Mouse (Mus musculus): ENCODE measurements around the gene Tnp2.

GRCm38 (mm10) chr16:10834911-10835587 is 46.6 kb upstream of the Tnp2 start, which contains the start of gene Rmi2:
- no peak for TF ChIP-seq TCF3 (IDR thresholded peaks at IDR 0.05; ENCODE audit: insufficient read length, low read depth)
- TF ChIP-seq POLR2A (IDR thresholded peaks at IDR 0.05; ENCODE audit: insufficient read length, low read depth): peak; percentile 52
